Mouse (Mus musculus): ENCODE results near the gene Gstm1. TPM values are rescaled to one million over a fixed set of nuclear protein-coding genes. Genes with fewer than 3 reads are reported as not detected.
"Not testable (repeated sequence)": the region's sequence is repeated elsewhere in the genome, so short reads cannot be mapped to it uniquely, and the experiment has no call there.

Gstm1 gene
- total and polyA plus RNA-seq, 3 experiments, result 0.31 to 6.7 TPM; not detected in 1

DNA sequence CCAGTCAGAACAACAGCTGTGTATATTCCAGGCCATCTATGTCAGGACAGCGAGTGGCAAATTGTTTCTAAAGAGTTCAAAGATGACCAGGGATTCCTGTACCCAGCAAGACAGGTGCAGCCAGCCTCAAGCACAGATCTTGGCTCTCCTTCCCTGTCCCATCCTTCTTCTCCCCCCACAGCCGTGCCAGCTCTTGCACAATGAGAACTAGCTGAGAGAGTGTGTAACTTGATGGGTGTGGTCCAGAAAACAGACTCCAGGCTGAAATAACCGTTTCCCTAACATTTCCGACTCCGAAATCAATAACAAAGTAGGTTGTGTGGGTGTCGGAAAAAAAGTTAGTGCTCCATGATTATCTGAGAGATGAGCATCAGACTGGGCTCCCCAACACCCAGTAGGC lies 4.9 kb upstream of the Gstm1 start:
- Histone ChIP-seq H3K4me3 (ENCODE audit: control insufficient read depth in 1 of 2, insufficient read depth in 1 of 2, low read depth in 2 of 2, low read length in 2 of 2) (no peak overlapping the region), H3K36me3 (ENCODE audit: control insufficient read depth in 1 of 2, insufficient read depth in 2 of 2, low read length in 2 of 2) (no peaks in the 10 kb centered on the region), H3K4me1 (ENCODE audit: control insufficient read depth in 1 of 2, insufficient read depth in 2 of 2, low read length in 2 of 2) (peaks cover 0 to 7% of the 10 kb centered on the region in 2 experiments; a peak in 1 of 4 replicates), H3K9ac (ENCODE audit: control insufficient read depth, low read depth, low read length, poor library complexity, severe bottlenecking) (no peak overlapping the region), H3K27ac (ENCODE audit: control insufficient read depth, low read depth, low read length) (no peak overlapping the region), H3K79me2 (ENCODE audit: control insufficient read depth, insufficient read depth, low read length, poor library complexity) (no peaks in the 10 kb centered on the region), H3K9me3 (replicated peaks; ENCODE audit: insufficient read depth, low read length) (no peaks in the 10 kb centered on the region), H3K27me3 (ENCODE audit: control insufficient read depth in 1 of 2, insufficient read depth in 2 of 2, low read length in 2 of 2) (peaks cover 0 to 5% of the 10 kb centered on the region in 2 experiments; a peak in 1 of 4 replicates)
- no peak for TF ChIP-seq EP300 (IDR thresholded peaks at IDR 0.05; ENCODE audit: low read depth in 1 of 2, low read length in 2 of 2)
- no peak for TF ChIP-seq RCOR1 (IDR thresholded peaks at IDR 0.05; ENCODE audit: low read depth, low read length)
- no peak for TF ChIP-seq GABPA (IDR thresholded peaks at IDR 0.05; ENCODE audit: low read depth, low read length)
- TF ChIP-seq CHD1 (IDR thresholded peaks at IDR 0.05; ENCODE audit: low read depth, low read length), result no peak
- TF ChIP-seq TCF12 (IDR thresholded peaks at IDR 0.05; ENCODE audit: low read depth, low read length), result no peak
- TF ChIP-seq TAL1 (IDR thresholded peaks at IDR 0.05; ENCODE audit: low read length), result no peak
- TF ChIP-seq POLR2AphosphoS2 (IDR thresholded peaks at IDR 0.05; ENCODE audit: low read length), result no peak
- TF ChIP-seq ZC3H11A (IDR thresholded peaks at IDR 0.05; ENCODE audit: low read depth, low read length), result no peak
- TF ChIP-seq NELFE (IDR thresholded peaks at IDR 0.05; ENCODE audit: low read depth, low read length), result no peak
- TF ChIP-seq GATA1 (IDR thresholded peaks at IDR 0.05; ENCODE audit: low read depth, low read length), result no peak
- no peak for TF ChIP-seq ETS1 (IDR thresholded peaks at IDR 0.05; ENCODE audit: low read depth, low read length)
- no peak for TF ChIP-seq ELF1 (IDR thresholded peaks at IDR 0.05; ENCODE audit: low read depth, low read length)
- TF ChIP-seq KAT2A (conservative IDR thresholded peaks at IDR 0.05; ENCODE audit: low read depth, low read length), result no peak
- no peak for TF ChIP-seq POLR2AphosphoS5 (IDR thresholded peaks at IDR 0.05; ENCODE audit: borderline replicate concordance, low read depth, low read length)
- TF ChIP-seq CHD2 (IDR thresholded peaks at IDR 0.05; ENCODE audit: low read length), result no peak
- TF ChIP-seq MYC (IDR thresholded peaks at IDR 0.05; ENCODE audit: low read depth, low read length), result no peak
- TF ChIP-seq NRF1 (IDR thresholded peaks at IDR 0.05; ENCODE audit: insufficient read depth, low read depth, low read length, poor library complexity, severe bottlenecking), result no peak
- no peak for TF ChIP-seq SMC3 (IDR thresholded peaks at IDR 0.05; ENCODE audit: low read depth, low read length)
- no peak for TF ChIP-seq SIN3A (IDR thresholded peaks at IDR 0.05; ENCODE audit: low read length)
- DNase-seq (ENCODE audit: low read depth, low spot score), result no peak

DNA sequence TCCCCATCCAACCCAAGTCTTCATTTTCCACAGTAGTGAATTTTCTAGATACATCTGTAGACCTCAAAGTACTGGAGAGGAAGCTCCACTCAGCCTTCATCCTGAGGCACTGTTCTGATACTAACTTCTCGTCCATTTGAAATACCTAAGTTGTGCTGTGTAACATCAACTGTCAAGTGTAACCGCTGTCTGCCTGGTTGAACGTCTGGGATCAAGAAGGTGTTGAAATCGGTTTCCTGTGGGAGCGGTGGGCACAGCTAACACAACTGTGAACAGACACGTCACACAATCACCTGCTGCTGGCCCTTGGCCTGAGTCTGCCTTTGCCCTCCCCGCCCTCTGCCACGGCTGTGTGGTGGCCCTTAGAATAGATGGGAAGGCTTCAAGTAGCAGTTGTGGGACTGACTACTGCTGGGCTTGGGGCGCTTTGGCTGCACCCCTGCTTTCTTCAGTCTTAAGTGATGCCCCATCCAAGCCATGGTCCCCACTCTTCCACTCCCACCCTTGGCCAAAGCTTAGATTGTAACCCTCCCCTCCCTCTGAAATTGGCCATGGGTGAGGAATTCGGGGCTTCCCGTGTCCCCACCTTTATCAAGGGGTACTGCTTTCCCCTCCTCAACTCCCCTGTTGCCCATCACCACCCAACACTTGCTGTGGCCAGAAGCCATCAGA lies 2.7 kb upstream of the Gstm1 start:
- H3K4me3 ChIP-seq (ENCODE audit: control insufficient read depth in 1 of 2, insufficient read depth in 1 of 2, low read depth in 2 of 2, low read length in 2 of 2); H3K4me1 ChIP-seq (ENCODE audit: control insufficient read depth in 1 of 2, insufficient read depth in 2 of 2, low read length in 2 of 2); H3K36me3 ChIP-seq (ENCODE audit: control insufficient read depth in 1 of 2, insufficient read depth in 2 of 2, low read length in 2 of 2); H3K27me3 ChIP-seq (ENCODE audit: control insufficient read depth in 1 of 2, insufficient read depth in 2 of 2, low read length in 2 of 2); DNase-seq (ENCODE audit: low read depth, low spot score); H3K79me2 ChIP-seq (ENCODE audit: control insufficient read depth, insufficient read depth, low read length, poor library complexity); H3K9me3 ChIP-seq (replicated peaks; ENCODE audit: insufficient read depth, low read length); H3K27ac ChIP-seq (ENCODE audit: control insufficient read depth, low read depth, low read length); H3K9ac ChIP-seq (ENCODE audit: control insufficient read depth, low read depth, low read length, poor library complexity, severe bottlenecking): not testable (repeated sequence)

DNA sequence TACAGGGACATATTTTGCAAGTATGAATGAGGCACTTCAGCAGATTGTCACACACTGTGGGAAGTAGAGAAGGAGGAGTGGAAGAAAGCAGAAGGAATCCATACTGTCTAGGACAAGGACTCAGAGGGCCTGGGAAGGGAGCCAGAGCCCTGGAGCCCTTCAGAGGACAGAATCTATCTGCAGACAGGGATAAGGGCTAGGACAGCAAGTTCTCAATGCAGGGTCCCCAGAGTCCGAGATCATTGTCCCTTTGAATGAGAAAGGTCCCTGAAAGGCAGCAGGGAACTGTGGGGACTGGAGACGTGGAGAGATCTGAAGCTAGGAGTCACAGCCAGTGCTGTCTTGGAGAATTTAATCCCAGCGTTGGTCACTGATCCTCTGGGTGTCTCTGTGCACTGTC lies 1.5 kb upstream of the Gstm1 start:
- H3K27me3 ChIP-seq (ENCODE audit: control insufficient read depth in 1 of 2, insufficient read depth in 2 of 2, low read length in 2 of 2); H3K4me1 ChIP-seq (ENCODE audit: control insufficient read depth in 1 of 2, insufficient read depth in 2 of 2, low read length in 2 of 2); H3K9ac ChIP-seq (ENCODE audit: control insufficient read depth, low read depth, low read length, poor library complexity, severe bottlenecking); H3K36me3 ChIP-seq (ENCODE audit: control insufficient read depth in 1 of 2, insufficient read depth in 2 of 2, low read length in 2 of 2); DNase-seq (ENCODE audit: low read depth, low spot score); H3K27ac ChIP-seq (ENCODE audit: control insufficient read depth, low read depth, low read length); H3K4me3 ChIP-seq (ENCODE audit: control insufficient read depth in 1 of 2, insufficient read depth in 1 of 2, low read depth in 2 of 2, low read length in 2 of 2); H3K9me3 ChIP-seq (replicated peaks; ENCODE audit: insufficient read depth, low read length); H3K79me2 ChIP-seq (ENCODE audit: control insufficient read depth, insufficient read depth, low read length, poor library complexity): not testable (repeated sequence)

Measured in MEL (cell line).